Mouse (Mus musculus): ENCODE measurements around the gene Slc7a1.

- TF ChIP-seq CTCF (IDR thresholded peaks at IDR 0.05) (no peak), EP300 (IDR thresholded peaks at IDR 0.05) (no peak)
Observed at GRCm38 (mm10) chr5:148283177-148283576, 116.5 kb downstream of the Slc7a1 start.
